Mouse (Mus musculus): ENCODE data around the gene Recql.

Recql gene

DNA sequence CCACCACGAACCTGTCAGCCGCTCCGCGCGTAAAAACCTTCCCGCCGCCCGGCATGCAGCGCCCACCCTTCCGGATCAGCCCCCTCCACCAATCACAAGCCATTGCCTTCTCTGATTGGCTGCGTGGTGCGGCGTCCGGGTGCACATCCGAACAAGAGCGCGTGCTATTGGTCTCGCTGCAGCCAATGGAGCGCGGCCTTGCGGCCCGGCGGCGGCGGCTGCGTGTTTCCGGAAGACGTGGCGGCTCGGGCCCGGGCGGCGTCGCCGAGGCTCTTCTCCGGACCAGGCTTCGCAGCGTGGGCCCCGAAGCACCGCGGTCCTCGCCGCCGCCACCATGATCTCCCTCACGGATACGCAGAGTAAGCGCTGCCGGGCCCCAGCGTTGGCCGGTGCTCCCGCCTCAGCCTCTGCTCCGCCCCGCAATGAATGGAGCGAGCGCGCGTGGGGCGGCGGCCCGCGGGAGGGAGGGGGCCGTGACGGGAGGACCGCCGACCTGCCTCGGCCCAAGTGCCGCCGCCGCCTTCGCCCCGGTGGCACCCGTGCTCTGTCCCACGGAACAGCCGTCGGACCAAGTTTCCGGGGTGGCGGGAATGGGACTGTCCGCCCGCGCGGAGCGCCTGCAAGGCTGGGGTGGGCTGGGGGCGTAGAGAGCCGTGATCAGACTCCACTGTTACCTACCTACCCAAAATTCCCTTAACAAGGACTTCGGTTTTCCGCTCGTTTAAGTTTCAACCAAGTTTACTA lies at the start of gene Recql, which contains the start of gene Golt1b:
Recql (minus strand) TSS at position 77 of the 744 bp plus-strand sequence.
Golt1b (plus strand) TSS at position 211 of the 744 bp plus-strand sequence.
- in situ Hi-C loops (cut with MboI; ENCODE audit: low pct_unique_long_range_greater_than_20kb in 1 of 2, low sequenced_read_pairs in 2 of 2, unreplicated experiment in 1 of 2), result loop anchor here in 1 of 2 experiments (10.0 kb wide), 1 partner anchor 128 kb away; no protein-coding TSS in a partner anchor

GRCm38 (mm10) chr6:142429072-142429471 lies 42.2 kb upstream of the Recql start:
- in situ Hi-C loops (cut with MboI; ENCODE audit: low pct_unique_long_range_greater_than_20kb in 1 of 2, low sequenced_read_pairs in 2 of 2, unreplicated experiment in 1 of 2), result no loop called here

DNA sequence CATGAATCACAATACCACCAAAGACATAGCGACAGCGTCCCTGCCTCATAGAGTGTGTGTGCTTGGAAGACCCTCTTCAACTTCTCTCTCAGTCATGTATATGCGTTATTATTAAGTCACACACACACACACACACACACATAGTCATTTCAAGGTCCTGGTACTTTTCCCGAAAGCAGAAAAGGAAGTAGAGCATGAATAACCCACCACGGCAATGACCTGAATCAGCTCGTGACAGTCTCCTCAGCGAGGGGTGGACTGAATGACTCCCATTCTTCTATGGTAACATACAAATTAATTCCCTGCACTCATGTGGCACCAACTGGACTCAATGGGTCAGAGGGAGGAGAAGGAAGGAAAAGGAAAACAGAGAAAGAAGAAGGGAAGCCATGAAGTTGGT lies 38.1 kb upstream of the Recql start:
- in situ Hi-C loops (cut with MboI; ENCODE audit: low pct_unique_long_range_greater_than_20kb in 1 of 2, low sequenced_read_pairs in 2 of 2, unreplicated experiment in 1 of 2), result no loop called here

- in situ Hi-C loops (cut with MboI; ENCODE audit: low pct_unique_long_range_greater_than_20kb in 1 of 2, low sequenced_read_pairs in 2 of 2, unreplicated experiment in 1 of 2), result no loop called here
Measured at GRCm38 (mm10) chr6:142414597-142414996, 27.7 kb upstream of the Recql start.

DNA sequence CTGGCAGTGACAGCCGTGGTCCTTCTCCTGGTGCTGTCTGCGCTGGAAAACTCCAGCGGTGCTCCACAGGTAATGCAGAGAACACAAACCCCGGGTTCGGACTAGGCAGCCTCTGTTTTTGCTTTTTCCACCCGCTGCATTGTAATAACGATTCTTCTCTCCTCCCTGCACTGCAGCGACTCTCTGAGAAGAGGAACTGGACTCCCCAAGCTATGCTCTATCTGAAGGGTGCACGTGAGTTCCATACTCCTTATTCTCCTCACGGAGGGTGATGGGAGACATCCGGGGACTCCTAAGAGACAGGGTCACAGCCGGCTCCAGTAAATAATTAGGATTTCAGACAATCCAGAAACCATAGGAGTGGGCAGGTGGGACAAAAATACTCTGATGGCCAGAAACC lies 27.0 kb upstream of the Recql start:
- in situ Hi-C loops (cut with MboI; ENCODE audit: low pct_unique_long_range_greater_than_20kb in 1 of 2, low sequenced_read_pairs in 2 of 2, unreplicated experiment in 1 of 2), result no loop called here

DNA sequence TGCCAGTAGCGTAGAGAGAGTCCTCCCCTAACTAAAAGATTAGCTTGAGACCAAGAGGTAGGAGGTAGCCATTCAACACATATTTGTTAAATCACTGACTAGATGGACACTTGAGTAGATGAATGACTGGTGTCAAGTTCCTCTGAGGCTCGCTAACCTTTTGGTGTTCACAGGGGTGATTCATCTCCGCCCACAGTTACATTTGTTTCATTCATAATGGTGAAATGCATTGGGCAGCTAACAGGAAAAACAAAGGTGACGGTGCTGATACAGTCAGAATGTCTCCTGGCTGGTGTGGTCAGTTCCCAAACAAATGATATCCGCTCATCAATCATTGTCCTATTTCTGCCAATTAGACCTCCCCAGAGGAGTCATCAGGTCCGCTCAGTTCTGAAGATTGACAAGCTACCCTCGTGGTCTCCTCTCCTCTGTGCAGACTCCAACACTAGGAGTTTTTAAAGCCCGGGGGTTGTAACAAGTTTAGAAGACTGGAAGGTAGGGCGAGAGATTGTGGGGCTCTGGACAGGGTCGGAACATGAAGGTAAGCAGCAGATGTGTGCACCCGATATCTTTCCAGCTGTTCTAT lies 26.1 kb upstream of the Recql start, which contains the start of gene Spx:
Spx (plus strand) TSS at position 536 of the 586 bp plus-strand sequence.
- in situ Hi-C loops (cut with MboI; ENCODE audit: low pct_unique_long_range_greater_than_20kb in 1 of 2, low sequenced_read_pairs in 2 of 2, unreplicated experiment in 1 of 2), result no loop called here

DNA sequence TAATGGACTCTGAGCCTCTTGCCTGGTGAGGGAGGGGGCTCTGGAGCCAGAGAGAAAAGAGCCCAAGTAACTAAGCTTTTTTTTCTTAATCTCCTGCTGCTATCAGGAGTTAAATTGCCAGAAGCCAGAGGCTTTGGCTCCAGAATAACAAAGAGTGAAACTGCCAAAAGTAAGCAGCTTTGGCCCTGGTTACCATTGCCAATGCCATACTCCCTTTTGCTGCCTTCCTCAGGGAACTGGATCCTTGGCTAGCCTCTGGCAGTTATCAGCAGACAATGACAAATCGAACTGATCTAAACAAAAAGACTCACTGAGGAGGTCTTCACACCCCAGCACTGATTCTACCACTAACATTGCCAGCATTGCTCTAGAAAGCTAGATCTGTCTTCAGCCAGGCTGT lies 24.3 kb upstream of the Recql start:
- in situ Hi-C loops (cut with MboI; ENCODE audit: low pct_unique_long_range_greater_than_20kb in 1 of 2, low sequenced_read_pairs in 2 of 2, unreplicated experiment in 1 of 2), result no loop called here

- in situ Hi-C loops (cut with MboI; ENCODE audit: low pct_unique_long_range_greater_than_20kb in 1 of 2, low sequenced_read_pairs in 2 of 2, unreplicated experiment in 1 of 2), result no loop called here
Measured at GRCm38 (mm10) chr6:142395756-142396155, 8.9 kb upstream of the Recql start.

DNA sequence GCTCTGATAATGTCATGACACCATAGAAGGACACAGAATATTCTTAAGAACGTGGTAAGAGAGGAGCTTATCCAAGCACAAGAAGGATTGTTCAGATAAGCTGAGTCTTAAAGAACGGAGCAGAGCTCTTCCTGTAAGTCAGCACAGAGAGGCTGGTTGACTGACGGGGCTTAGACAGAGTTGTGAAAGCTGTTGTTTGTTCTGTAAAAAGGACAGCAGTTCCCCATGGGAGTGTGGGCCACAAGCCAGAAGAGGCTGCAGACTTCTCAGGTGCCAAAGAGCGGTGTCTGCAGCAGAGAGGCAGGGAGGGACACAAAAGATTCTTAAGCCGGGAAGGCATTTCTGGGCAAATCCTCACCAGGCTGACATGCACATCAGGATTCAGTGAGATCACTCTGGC lies 7.8 kb upstream of the Recql start:
- in situ Hi-C loops (cut with MboI; ENCODE audit: low pct_unique_long_range_greater_than_20kb in 1 of 2, low sequenced_read_pairs in 2 of 2, unreplicated experiment in 1 of 2), result no loop called here

DNA sequence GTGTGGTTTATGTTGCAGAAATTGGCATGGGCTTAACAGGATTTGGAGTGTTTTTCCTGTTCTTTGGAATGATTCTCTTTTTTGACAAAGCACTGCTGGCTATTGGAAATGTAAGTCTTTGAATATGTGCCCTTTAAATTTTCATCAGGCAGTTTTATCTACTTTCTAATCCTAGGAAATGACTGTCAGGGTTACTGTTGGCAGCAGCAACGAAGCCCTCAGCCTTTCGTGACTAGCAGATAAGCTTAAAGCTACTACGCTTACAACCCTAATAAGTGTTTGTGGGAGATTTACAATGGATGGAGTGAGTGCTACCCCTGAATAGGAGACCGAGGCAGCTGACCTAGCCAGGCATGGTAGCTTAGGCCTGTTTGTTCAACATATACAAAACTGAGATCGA lies 5.4 kb upstream of the Recql start:
- in situ Hi-C loops (cut with MboI; ENCODE audit: low pct_unique_long_range_greater_than_20kb in 1 of 2, low sequenced_read_pairs in 2 of 2, unreplicated experiment in 1 of 2), result no loop called here

DNA sequence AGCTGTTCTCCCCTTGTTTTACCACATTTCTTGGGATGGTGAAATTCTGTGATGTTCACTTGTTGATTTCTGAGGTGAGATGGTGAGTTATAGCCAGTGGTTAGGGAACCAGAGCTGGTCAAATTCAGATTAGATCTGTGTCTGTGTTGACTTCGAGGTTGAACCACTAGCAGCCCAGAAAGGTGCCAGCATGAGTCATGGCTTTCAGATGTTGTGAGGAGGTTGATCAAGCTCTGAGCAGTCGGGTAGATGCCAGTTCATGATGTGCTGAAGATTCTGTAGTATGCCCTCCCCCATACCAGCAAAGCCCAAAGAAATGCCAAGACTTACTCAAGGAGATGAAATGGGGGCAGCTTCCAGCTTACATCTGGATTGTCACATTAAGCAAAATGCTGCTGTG lies 2.2 kb upstream of the Recql start:
- in situ Hi-C loops (cut with MboI; ENCODE audit: low pct_unique_long_range_greater_than_20kb in 1 of 2, low sequenced_read_pairs in 2 of 2, unreplicated experiment in 1 of 2), result loop anchor here in 1 of 2 experiments (10.0 kb wide), 1 partner anchor 126 kb away; no protein-coding TSS in a partner anchor

DNA sequence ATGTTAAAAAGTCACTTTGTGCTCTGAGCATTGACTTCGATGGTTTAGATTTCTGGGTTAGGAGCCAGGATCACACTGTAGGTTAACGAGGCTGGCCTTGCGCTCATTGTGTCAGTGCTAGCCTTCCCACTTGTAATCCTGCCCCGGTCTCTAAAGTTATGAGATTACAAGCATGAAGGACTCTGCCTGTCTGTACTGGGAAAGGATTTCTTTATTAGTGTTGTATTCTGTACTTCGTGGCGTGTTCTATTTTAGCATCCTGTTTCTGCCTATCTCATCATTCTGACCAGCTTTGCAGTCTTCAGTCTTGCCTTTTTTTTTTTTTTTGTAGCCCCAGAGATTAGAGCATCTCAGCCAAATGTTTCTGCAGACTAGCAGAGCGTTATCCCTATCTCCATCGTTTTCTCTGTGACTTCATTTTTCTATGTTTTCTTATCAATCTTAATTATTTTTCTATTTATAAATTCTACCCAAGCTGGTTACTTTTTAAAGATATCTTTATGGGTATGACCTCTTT lies 926 bp upstream of the Recql start:
- in situ Hi-C loops (cut with MboI; ENCODE audit: low pct_unique_long_range_greater_than_20kb in 1 of 2, low sequenced_read_pairs in 2 of 2, unreplicated experiment in 1 of 2), result loop anchor here in 1 of 2 experiments (10.0 kb wide), 1 partner anchor 127 kb away; no protein-coding TSS in a partner anchor

- in situ Hi-C loops (cut with MboI; ENCODE audit: low pct_unique_long_range_greater_than_20kb in 1 of 2, low sequenced_read_pairs in 2 of 2, unreplicated experiment in 1 of 2), result loop anchor here in 1 of 2 experiments (10.0 kb wide), 1 partner anchor 128 kb away; no protein-coding TSS in a partner anchor
Measured at GRCm38 (mm10) chr6:142386285-142387010, 439 bp downstream of the Recql start.

DNA sequence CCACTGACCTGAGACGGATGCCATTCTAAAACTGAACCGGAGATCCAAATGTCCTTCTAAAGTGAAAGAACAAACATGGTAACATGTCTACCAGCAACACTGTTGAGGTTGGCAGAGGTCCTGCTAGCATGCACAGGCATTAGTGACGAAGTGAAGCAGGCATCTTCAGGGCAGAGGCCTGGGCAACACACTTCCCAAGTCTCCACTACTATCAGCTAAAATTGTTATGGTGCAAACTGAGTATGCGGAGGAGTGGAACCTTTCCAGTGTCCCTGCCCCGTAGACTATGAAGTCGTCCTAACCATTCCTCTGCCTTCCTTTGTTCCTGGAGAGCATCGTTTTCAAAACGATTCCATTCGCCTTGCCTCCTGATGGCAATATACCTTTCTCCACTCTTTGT lies 2.4 kb downstream of the Recql start:
- in situ Hi-C loops (cut with MboI; ENCODE audit: low pct_unique_long_range_greater_than_20kb in 1 of 2, low sequenced_read_pairs in 2 of 2, unreplicated experiment in 1 of 2), result loop anchor here in 1 of 2 experiments (10.0 kb wide), 1 partner anchor 130 kb away; no protein-coding TSS in a partner anchor

- in situ Hi-C loops (cut with MboI; ENCODE audit: low pct_unique_long_range_greater_than_20kb in 1 of 2, low sequenced_read_pairs in 2 of 2, unreplicated experiment in 1 of 2), result loop anchor here in 1 of 2 experiments (10.0 kb wide), 1 partner anchor 133 kb away; no protein-coding TSS in a partner anchor
Measured at GRCm38 (mm10) chr6:142381615-142382014, 5.3 kb downstream of the Recql start.

GRCm38 (mm10) chr6:142379961-142380360 lies 6.9 kb downstream of the Recql start:
- in situ Hi-C loops (cut with MboI; ENCODE audit: low pct_unique_long_range_greater_than_20kb in 1 of 2, low sequenced_read_pairs in 2 of 2, unreplicated experiment in 1 of 2), result loop anchor here in 1 of 2 experiments (10.0 kb wide), 1 partner anchor 135 kb away; no protein-coding TSS in a partner anchor

DNA sequence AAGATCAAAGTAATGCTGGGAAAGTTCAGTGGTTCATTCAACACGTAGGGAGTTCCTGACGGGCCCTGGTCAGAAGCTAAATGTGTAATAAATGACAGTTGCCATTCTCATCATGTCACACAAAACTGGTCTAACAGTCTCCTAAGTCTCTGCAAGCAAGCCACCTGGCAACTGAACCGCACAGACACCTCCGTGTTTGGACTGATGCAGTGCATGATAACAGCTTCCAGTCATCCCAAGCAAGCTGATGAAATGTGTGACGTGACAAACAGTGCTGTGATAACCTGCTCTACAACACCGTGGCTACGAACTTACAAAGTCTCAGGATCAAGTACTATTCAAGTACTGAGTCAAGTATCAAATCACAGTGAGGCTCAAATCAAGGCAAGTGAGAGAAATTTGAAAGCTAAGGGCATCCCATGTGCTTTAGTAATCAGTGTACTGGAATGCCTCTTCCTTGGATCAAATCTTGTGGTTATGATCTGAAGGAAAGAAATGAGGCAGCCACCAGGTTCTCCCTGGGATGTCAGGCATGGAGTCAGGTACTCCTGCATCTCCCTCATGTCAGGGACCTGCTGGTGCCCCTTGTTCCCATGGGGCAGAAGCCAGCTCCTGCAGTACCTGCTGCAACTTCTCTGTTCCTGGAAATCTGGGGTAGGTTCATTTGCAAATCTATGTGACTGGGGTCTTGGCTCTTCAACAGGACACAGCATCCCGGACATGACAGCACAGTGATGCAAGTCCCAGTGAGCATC lies 8.1 kb downstream of the Recql start:
- in situ Hi-C loops (cut with MboI; ENCODE audit: low pct_unique_long_range_greater_than_20kb in 1 of 2, low sequenced_read_pairs in 2 of 2, unreplicated experiment in 1 of 2), result no loop called here

DNA sequence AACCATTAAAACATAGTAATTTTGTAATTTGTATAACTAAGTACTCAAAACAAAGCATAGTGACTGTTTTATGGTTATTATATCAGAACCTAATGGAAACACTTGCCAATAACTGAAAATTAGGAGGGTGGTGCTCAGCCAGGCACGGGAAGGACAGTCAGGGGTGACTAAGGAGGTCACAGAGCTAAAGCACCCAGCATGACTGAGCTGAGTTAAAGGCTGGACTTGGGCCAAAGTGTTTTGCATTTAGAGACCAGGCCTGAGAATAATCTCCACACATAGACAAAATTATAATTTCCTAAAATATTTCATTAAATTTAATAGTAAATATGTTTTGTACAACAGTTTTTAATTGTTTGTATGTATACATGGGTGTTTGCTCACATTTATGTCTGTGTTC lies 9.8 kb downstream of the Recql start:
- in situ Hi-C loops (cut with MboI; ENCODE audit: low pct_unique_long_range_greater_than_20kb in 1 of 2, low sequenced_read_pairs in 2 of 2, unreplicated experiment in 1 of 2), result no loop called here

Data from mouse embryonic stem cell (cell line).